In the genomic region with DNA sequence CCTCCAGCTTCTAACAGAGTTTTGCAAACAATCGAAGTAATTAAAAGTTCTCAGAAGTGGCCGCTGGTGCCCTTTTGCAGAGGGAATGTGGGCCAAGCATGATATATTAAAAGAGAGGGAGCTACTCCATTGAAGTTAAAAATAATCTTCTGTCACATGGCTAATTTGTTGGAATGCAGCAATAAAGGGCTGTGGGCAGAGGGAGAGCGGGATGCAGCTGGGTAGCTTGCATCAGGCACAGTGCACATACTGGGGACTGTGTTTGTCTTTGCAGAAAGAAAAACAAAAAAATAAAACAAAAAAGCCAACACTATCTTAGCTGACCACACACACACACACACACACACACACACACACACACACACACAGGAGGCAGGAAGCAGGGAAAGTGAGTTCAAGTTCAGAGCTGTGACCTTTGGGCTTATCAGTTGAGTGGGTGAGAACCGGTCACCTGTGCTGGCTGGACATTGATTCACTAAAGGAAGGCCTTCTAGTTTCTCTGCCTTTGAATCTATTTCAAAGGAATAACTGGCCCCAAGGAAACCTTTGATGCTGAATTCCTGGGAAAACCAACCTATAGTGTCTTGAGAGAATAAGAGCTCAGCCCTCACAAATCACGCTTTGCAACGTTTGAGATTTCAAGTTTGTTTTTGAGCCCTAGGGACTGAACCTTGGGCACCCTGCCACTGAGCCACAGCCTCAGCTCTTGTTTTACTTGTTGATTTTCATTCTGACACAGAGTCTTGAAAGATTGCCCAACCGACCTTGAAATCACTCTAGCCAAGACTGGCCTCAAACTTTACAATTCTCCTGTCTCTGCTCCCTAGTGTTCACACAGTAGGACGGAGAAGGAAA, we compare ENCODE assay signal across 8 mouse cellular contexts. TPM values are rescaled to one million over a fixed set of nuclear protein-coding genes. Genes with fewer than 3 reads are reported as not detected.
DNase-seq lines count a peak whose midpoint lies in the region; ATAC-seq and TF ChIP-seq lines count a peak whose summit lies in the region.

No protein-coding gene starts in this region.

- H3K9me3 ChIP-seq in heart, embryonic 12.5 days (replicated peaks), result no peaks in the 10 kb centered on the region
- H3K9me3 ChIP-seq in lung, embryonic 14.5 days (ENCODE audit: low read depth, low read length), result no peaks in the 10 kb centered on the region

- peak overlapping the region; percentile 82 for H3K27ac ChIP-seq in gastrocnemius, adult 2 months
- H3K27ac ChIP-seq in heart, embryonic 12.5 days (ENCODE audit: poor library complexity, severe bottlenecking), result peak overlapping the region; percentile 79
- peak overlapping the region; percentile 15; the same call in 1 of the 2 replicates for H3K27ac ChIP-seq in lung, embryonic 14.5 days (ENCODE audit: low read depth)

- peaks cover 26% of the 10 kb centered on the region for H3K4me1 ChIP-seq in heart, embryonic 12.5 days (replicated peaks)
- 0 out of 2 replicates have a peak, but pooled peaks cover 2% of the 10 kb centered on the region for H3K4me1 ChIP-seq in lung, embryonic 14.5 days (ENCODE audit: insufficient read depth)

- H3K36me3 ChIP-seq in heart, embryonic 12.5 days, result no peaks in the 10 kb centered on the region
- no peaks in the 10 kb centered on the region for H3K36me3 ChIP-seq in lung, embryonic 14.5 days (ENCODE audit: insufficient read depth)

- peak; percentile 70 for ATAC-seq in heart, embryonic 12.5 days (ENCODE audit: insufficient number of reproducible peaks, low FRiP score)
- peak; percentile 56; the same call in 1 of the 2 replicates for ATAC-seq in lung, embryonic 14.5 days (ENCODE audit: insufficient read depth)
- no peak for ATAC-seq in erythroid progenitor cell, adult 5-6 weeks (replicated peaks; ENCODE audit: low FRiP score, poor library complexity, severe bottlenecking)

- no peak overlapping the region for H3K4me3 ChIP-seq in gastrocnemius, adult 2 months
- no peak overlapping the region for H3K4me3 ChIP-seq in heart, embryonic 12.5 days
- H3K4me3 ChIP-seq in lung, embryonic 14.5 days (ENCODE audit: low read depth, low read length), result no peak overlapping the region

- intact Hi-C loops in gastrocnemius, adult 2 months (cut with DNase I), result no loop called here
- intact Hi-C loops in left cerebral cortex, postnatal 14 days (cut with DNase I), result no loop called here

- H3K27me3 ChIP-seq in heart, embryonic 12.5 days (replicated peaks), result no peaks in the 10 kb centered on the region
- no peaks in the 10 kb centered on the region for H3K27me3 ChIP-seq in lung, embryonic 14.5 days (ENCODE audit: insufficient read depth, low read length)

- H3K9ac ChIP-seq in heart, embryonic 12.5 days, result no peak overlapping the region; the same call in 1 of the 2 replicates
- H3K9ac ChIP-seq in lung, embryonic 14.5 days, result no peak overlapping the region

- 49% methylated on average over 8 of the region's 8 CpGs for WGBS in heart, embryonic 12.5 days
- WGBS in lung, embryonic 14.5 days, result 33% methylated on average over 8 of the region's 8 CpGs

- TF ChIP-seq CTCF in gastrocnemius, adult 2 months (IDR thresholded peaks at IDR 0.05), result no peak
- no peak for TF ChIP-seq CTCF in lung, embryonic 14.5 days (IDR thresholded peaks at IDR 0.05; ENCODE audit: low read depth)

- peak overlapping the region; percentile 14; the same call in 1 of the 2 replicates for H3K4me2 ChIP-seq in heart, embryonic 12.5 days
- no peak overlapping the region for H3K4me2 ChIP-seq in lung, embryonic 14.5 days

- DNase-seq in gastrocnemius, adult 2 months, result peak; percentile 68
- no peak for DNase-seq in gastrocnemius, postnatal 10 days
- peak; percentile 95 for DNase-seq in NIH3T3 (ENCODE audit: low read depth)
- peak; percentile 47 for DNase-seq in lung, embryonic 14.5 days
- DNase-seq in c-Kit-positive CD71-positive TER-119-positive erythroid progenitor cells, embryonic 14.5 days (ENCODE audit: low spot score), result no peak
- DNase-seq in left cerebral cortex, postnatal 14 days (ENCODE audit: low spot score in 2 of 2), result no peak

RNA-seq across cellular contexts. Expression of gene Cyb5b, which starts 21.0 kb away (rescaled TPM):
- total RNA-seq in gastrocnemius, adult 2 months (2021), result 10 to 100 TPM; 33.2 to 36.3 TPM
- total RNA-seq in gastrocnemius, postnatal 10 days (2021), result 10 to 100 TPM; 29.4 to 32.5 TPM
- polyA plus RNA-seq in heart, embryonic 12.5 days (2016; fragmentation: Nextera tagmentation; extraction: Ambion mirVana), result 88.1 and 90.2 TPM in 2 replicates
- polyA plus RNA-seq in lung, embryonic 14.5 days (2014; fragmentation: Nextera tagmentation; extraction: Ambion mirVana), result 115 and 117 TPM in 2 replicates
- 16.8 and 19.5 TPM in 2 replicates for total RNA-seq in erythroid progenitor cell, adult 5-6 weeks (2015; ENCODE audit: low replicate concordance)
- 6.8 and 7.4 TPM in 2 replicates for total RNA-seq in erythroid progenitor cell, adult 5-6 weeks (2017; ENCODE audit: low replicate concordance)
- 10 to 100 TPM; 83.4 to 84.5 TPM for total RNA-seq in left cerebral cortex, postnatal 14 days (2021)

RNA-seq across cellular contexts. Expression of gene Terf2, which starts 33.1 kb away (rescaled TPM):
- 10 to 100 TPM; 14.7 to 15.1 TPM for total RNA-seq in gastrocnemius, adult 2 months (2021)
- total RNA-seq in gastrocnemius, postnatal 10 days (2021), result 10 to 100 TPM; 15.0 to 22.1 TPM
- polyA plus RNA-seq in heart, embryonic 12.5 days (2016; fragmentation: Nextera tagmentation; extraction: Ambion mirVana), result 12.0 and 12.7 TPM in 2 replicates
- 13.7 and 14.7 TPM in 2 replicates for polyA plus RNA-seq in lung, embryonic 14.5 days (2014; fragmentation: Nextera tagmentation; extraction: Ambion mirVana)
- 28.1 and 33.5 TPM in 2 replicates for total RNA-seq in erythroid progenitor cell, adult 5-6 weeks (2015; ENCODE audit: low replicate concordance)
- total RNA-seq in erythroid progenitor cell, adult 5-6 weeks (2017; ENCODE audit: low replicate concordance), result 22.2 and 30.9 TPM in 2 replicates
- 10 to 100 TPM; 37.1 to 37.5 TPM for total RNA-seq in left cerebral cortex, postnatal 14 days (2021)

Comparison
In these comparisons a context has a peak if more than half of its experiments do, and no peak if none do; other contexts are left out.
1. DNase-seq: peak in gastrocnemius, adult 2 months (single experiment), NIH3T3 (single experiment) and lung, embryonic 14.5 days (single experiment); none in gastrocnemius, postnatal 10 days (single experiment), c-Kit-positive CD71-positive TER-119-positive erythroid progenitor cells, embryonic 14.5 days (single experiment) and left cerebral cortex, postnatal 14 days (0 of 2).
2. H3K27ac ChIP-seq: peak in every context shown above with its lines; median percentile 82 in gastrocnemius, adult 2 months; 79 in heart, embryonic 12.5 days; 15 in lung, embryonic 14.5 days.